Mouse (Mus musculus) embryonic facial prominence, embryonic 15.5 days (tissue): ENCODE data around the gene Nkx1-1. TPM values are rescaled to one million over a fixed set of nuclear protein-coding genes. Genes with fewer than 3 reads are reported as not detected.

Experiments
- ATAC-seq: fragments of 200-750 bp; cut with Nextera tagmentation; 2 replicates; pipeline ENCODE4 v1.8.0; 2017; ENCODE audit warnings: low read depth, moderate TSS enrichment; ENCODE audit not compliant: insufficient number of reproducible peaks, low FRiP score, low TSS enrichment
- H3K27ac ChIP-seq: fragments of 300-500 bp; sonication (generic); replicated peaks from 2 replicates; pipeline ENCODE4 v1.5.1; 2015; ENCODE audit warnings: mild to moderate bottlenecking, inconsistent platforms
- H3K27me3 ChIP-seq: fragments of 300-500 bp; sonication (generic); 2 replicates; pipeline ENCODE4 v1.6.1; 2015; ENCODE audit warnings: inconsistent platforms
- H3K36me3 ChIP-seq: fragments of 300-500 bp; sonication (generic); 2 replicates; pipeline ENCODE4 v1.6.1; 2015; ENCODE audit warnings: mild to moderate bottlenecking, inconsistent platforms
- H3K4me1 ChIP-seq: fragments of 300-500 bp; sonication (generic); 2 replicates; pipeline ENCODE4 v1.6.1; 2015; ENCODE audit warnings: inconsistent platforms
- H3K4me2 ChIP-seq: fragments of 300-500 bp; sonication (generic); replicated peaks from 2 replicates; pipeline ENCODE4 v1.6.1; 2015; ENCODE audit warnings: mild to moderate bottlenecking, inconsistent platforms
- H3K4me3 ChIP-seq: fragments of 300-500 bp; sonication (generic); replicated peaks from 2 replicates; pipeline ENCODE4 v1.5.1; 2015; ENCODE audit warnings: mild to moderate bottlenecking, inconsistent platforms
- H3K9ac ChIP-seq: fragments of 300-500 bp; sonication (generic); 2 replicates; pipeline ENCODE4 v1.6.1; 2015; ENCODE audit warnings: inconsistent platforms
- H3K9me3 ChIP-seq: fragments of 300-500 bp; sonication (generic); replicated peaks from 2 replicates; pipeline ENCODE4 v1.6.1; 2016; ENCODE audit warnings: inconsistent platforms
- WGBS: fragments of 180-500 bp; shearing (Covaris S2); methylation state at CpG from one replicate; pipeline ENCODE4 v1.1.7; 2015; 5-methylcytosine and 5-hydroxymethylcytosine counted together
- polyA plus RNA-seq: library from polyadenylated mRNA; unstranded; fragments of >200 nt; fragmentation: Nextera tagmentation; extraction: Ambion mirVana; gene quantifications from 2 replicates; pipeline ENCODE4 v1.2.1, GENCODE M21; 2015

The Nkx1-1 gene
- polyA plus RNA-seq, 1 experiment from 2014 or later: not detected

- Histone ChIP-seq H3K4me1 (no peaks in the 10 kb centered on the region), H3K4me2 (no peak overlapping the region), H3K27ac (no peak overlapping the region), H3K27me3 (no peaks in the 10 kb centered on the region), H3K36me3 (peaks cover 24% of the 10 kb centered on the region), H3K4me3 (no peak overlapping the region), H3K9ac (no peak overlapping the region), H3K9me3 (no peaks in the 10 kb centered on the region)
- 70% methylated on average over 7 of the region's 7 CpGs for WGBS
- ATAC-seq: no peak
Measured at GRCm38 (mm10) chr5:33396828-33397227, 36.9 kb downstream of the Nkx1-1 start.

GRCm38 (mm10) chr5:33395693-33396092, 38.1 kb downstream of the Nkx1-1 start:
- peaks cover 35% of the 10 kb centered on the region for H3K36me3 ChIP-seq
- no peak for ATAC-seq

GRCm38 (mm10) chr5:33393803-33394202, 40.0 kb downstream of the Nkx1-1 start:
- H3K4me2 ChIP-seq: no peak overlapping the region
- no peak overlapping the region for H3K4me3 ChIP-seq
- WGBS: 16% methylated on average over 7 of the region's 7 CpGs
- H3K36me3 ChIP-seq: peaks cover 39% of the 10 kb centered on the region
- H3K4me1 ChIP-seq: no peaks in the 10 kb centered on the region
- 0 out of 2 replicates have a peak, but pooled peaks have one; percentile 51 for ATAC-seq
- H3K9me3 ChIP-seq: no peaks in the 10 kb centered on the region
- no peak overlapping the region for H3K27ac ChIP-seq
- H3K27me3 ChIP-seq: no peaks in the 10 kb centered on the region
- no peak overlapping the region for H3K9ac ChIP-seq

More at GRCm38 (mm10) chr5:33395693-33396092, 38.1 kb downstream of the Nkx1-1 start:
- Histone ChIP-seq H3K4me2 (no peak overlapping the region), H3K4me3 (no peak overlapping the region), H3K9ac (no peak overlapping the region), H3K27me3 (no peaks in the 10 kb centered on the region), H3K9me3 (no peaks in the 10 kb centered on the region), H3K4me1 (no peaks in the 10 kb centered on the region), H3K27ac (no peak overlapping the region)
- WGBS: 79% methylated on average over 11 of the region's 11 CpGs

- no peak for ATAC-seq
- no peaks in the 10 kb centered on the region for H3K4me1 ChIP-seq
- H3K4me2 ChIP-seq: no peak overlapping the region
- no peaks in the 10 kb centered on the region for H3K9me3 ChIP-seq
- H3K4me3 ChIP-seq: no peak overlapping the region
- no peak overlapping the region for H3K9ac ChIP-seq
- H3K27me3 ChIP-seq: no peaks in the 10 kb centered on the region
- H3K36me3 ChIP-seq: peaks cover 43% of the 10 kb centered on the region
- H3K27ac ChIP-seq: no peak overlapping the region
- WGBS: 87% methylated on average over 11 of the region's 11 CpGs
Measured at GRCm38 (mm10) chr5:33387550-33387949, 46.2 kb downstream of the Nkx1-1 start.

Other genes starting within 250 kb of the Nkx1-1 start
- 13.7 and 16.6 TPM in 2 replicates for gene Spon2, start 215.5 kb downstream of the Nkx1-1 start, polyA plus RNA-seq
- gene Ctbp1, start 159.0 kb downstream of the Nkx1-1 start, polyA plus RNA-seq: 312 and 319 TPM in 2 replicates
- 116 and 118 TPM in 2 replicates for gene Maea, start 98.5 kb downstream of the Nkx1-1 start, polyA plus RNA-seq
- 10.4 and 11.3 TPM in 2 replicates for gene Uvssa, start 55.4 kb downstream of the Nkx1-1 start, polyA plus RNA-seq
- 67.8 and 69.4 TPM in 2 replicates for gene Fam53a, start 195.7 kb upstream of the Nkx1-1 start, polyA plus RNA-seq
- gene Gm9903, start 195.9 kb upstream of the Nkx1-1 start, polyA plus RNA-seq: 0.36 and 0.43 TPM in 2 replicates
- gene Slbp, start 218.6 kb upstream of the Nkx1-1 start, polyA plus RNA-seq: 191 and 202 TPM in 2 replicates
- gene Tacc3, start 224.2 kb upstream of the Nkx1-1 start, polyA plus RNA-seq: 141 and 146 TPM in 2 replicates
- 44.2 and 45.1 TPM in 2 replicates for gene Tmem129, start 224.4 kb upstream of the Nkx1-1 start, polyA plus RNA-seq